Mouse (Mus musculus): ENCODE measurements around the gene Myo1d. TPM values are rescaled to one million over a fixed set of nuclear protein-coding genes. Genes with fewer than 3 reads are reported as not detected.
A peak's percentile ranks its signal among the peaks of the same experiment; 100 is the strongest.

Myo1d gene
- polyA plus RNA-seq, 1 experiment from 2014 or later = 8.3 TPM

- WGBS = 34% methylated on average over 3 of the region's 3 CpGs
- no peaks in the 10 kb centered on the region for H3K36me3 ChIP-seq
- H3K27ac ChIP-seq = no peak overlapping the region
These were observed 20.2 kb upstream of the Myo1d start for GRCm38 (mm10) chr11:80799979-80800378.

GRCm38 (mm10) chr11:80795431-80795830 lies 15.6 kb upstream of the Myo1d start:
- Histone ChIP-seq H3K9me3 (no peaks in the 10 kb centered on the region), H3K4me2 (replicated peaks) (no peak overlapping the region), H3K4me3 (no peak overlapping the region), H3K9ac (no peak overlapping the region), H3K36me3 (no peaks in the 10 kb centered on the region), H3K27me3 (no peaks in the 10 kb centered on the region), H3K27ac (no peak overlapping the region), H3K4me1 (no peaks in the 10 kb centered on the region)
- no peak for ATAC-seq (ENCODE audit: insufficient number of reproducible peaks, insufficient read depth, low FRiP score, low TSS enrichment)
- WGBS = 84% methylated on average over 8 of the region's 8 CpGs

More at GRCm38 (mm10) chr11:80799979-80800378, 20.2 kb upstream of the Myo1d start:
- Histone ChIP-seq H3K9ac (no peak overlapping the region), H3K27me3 (no peaks in the 10 kb centered on the region), H3K4me1 (no peaks in the 10 kb centered on the region), H3K4me2 (replicated peaks) (no peak overlapping the region), H3K4me3 (no peak overlapping the region), H3K9me3 (no peaks in the 10 kb centered on the region)
- no peak for ATAC-seq (ENCODE audit: insufficient number of reproducible peaks, insufficient read depth, low FRiP score, low TSS enrichment)

- Histone ChIP-seq H3K27me3 (no peaks in the 10 kb centered on the region), H3K4me3 (no peak overlapping the region), H3K4me1 (no peaks in the 10 kb centered on the region), H3K4me2 (replicated peaks) (no peak overlapping the region), H3K27ac (no peak overlapping the region), H3K9me3 (no peaks in the 10 kb centered on the region), H3K9ac (no peak overlapping the region), H3K36me3 (no peaks in the 10 kb centered on the region)
- no peak for ATAC-seq (ENCODE audit: insufficient number of reproducible peaks, insufficient read depth, low FRiP score, low TSS enrichment)
- 91% methylated on average over 4 of the region's 4 CpGs for WGBS
These were observed 14.5 kb upstream of the Myo1d start for GRCm38 (mm10) chr11:80794290-80794689.

GRCm38 (mm10) chr11:80793386-80793785 lies 13.6 kb upstream of the Myo1d start:
- no peak for ATAC-seq (ENCODE audit: insufficient number of reproducible peaks, insufficient read depth, low FRiP score, low TSS enrichment)
- H3K27ac ChIP-seq = no peak overlapping the region
- H3K36me3 ChIP-seq = no peaks in the 10 kb centered on the region
- H3K4me1 ChIP-seq = no peaks in the 10 kb centered on the region
- no peaks in the 10 kb centered on the region for H3K27me3 ChIP-seq
- H3K4me2 ChIP-seq (replicated peaks) = no peak overlapping the region
- H3K9ac ChIP-seq = no peak overlapping the region
- no peak overlapping the region for H3K4me3 ChIP-seq
- no peaks in the 10 kb centered on the region for H3K9me3 ChIP-seq
- WGBS = 87% methylated on average over 4 of the region's 4 CpGs

- Histone ChIP-seq H3K9ac (no peak overlapping the region), H3K27me3 (no peaks in the 10 kb centered on the region), H3K9me3 (no peaks in the 10 kb centered on the region), H3K4me3 (no peak overlapping the region), H3K27ac (no peak overlapping the region), H3K4me1 (no peaks in the 10 kb centered on the region), H3K4me2 (replicated peaks) (no peak overlapping the region), H3K36me3 (no peaks in the 10 kb centered on the region)
- ATAC-seq (ENCODE audit: insufficient number of reproducible peaks, insufficient read depth, low FRiP score, low TSS enrichment) = no peak
- 62% methylated on average over 3 of the region's 3 CpGs for WGBS
These were observed 12.0 kb upstream of the Myo1d start for GRCm38 (mm10) chr11:80791677-80792432.

- Histone ChIP-seq H3K4me1 (no peaks in the 10 kb centered on the region), H3K4me2 (replicated peaks) (no peak overlapping the region), H3K27me3 (no peaks in the 10 kb centered on the region), H3K36me3 (no peaks in the 10 kb centered on the region), H3K4me3 (no peak overlapping the region), H3K9ac (no peak overlapping the region), H3K27ac (no peak overlapping the region), H3K9me3 (no peaks in the 10 kb centered on the region)
- no peak for ATAC-seq (ENCODE audit: insufficient number of reproducible peaks, insufficient read depth, low FRiP score, low TSS enrichment)
- WGBS = 73% methylated on average over 3 of the region's 3 CpGs
These were observed 10.6 kb upstream of the Myo1d start for GRCm38 (mm10) chr11:80790413-80790812.

GRCm38 (mm10) chr11:80789647-80790240 lies 9.9 kb upstream of the Myo1d start:
- Histone ChIP-seq H3K27me3 (no peaks in the 10 kb centered on the region), H3K27ac (no peak overlapping the region), H3K9ac (no peak overlapping the region), H3K4me3 (no peak overlapping the region), H3K4me1 (no peaks in the 10 kb centered on the region), H3K9me3 (no peaks in the 10 kb centered on the region), H3K36me3 (no peaks in the 10 kb centered on the region), H3K4me2 (replicated peaks) (no peak overlapping the region)
- 67% methylated on average over 7 of the region's 7 CpGs for WGBS
- ATAC-seq (ENCODE audit: insufficient number of reproducible peaks, insufficient read depth, low FRiP score, low TSS enrichment) = no peak

GRCm38 (mm10) chr11:80785672-80786071 lies 5.8 kb upstream of the Myo1d start:
- Histone ChIP-seq H3K27me3 (no peaks in the 10 kb centered on the region), H3K4me2 (replicated peaks) (no peak overlapping the region), H3K36me3 (no peaks in the 10 kb centered on the region), H3K4me1 (no peaks in the 10 kb centered on the region), H3K9ac (no peak overlapping the region), H3K9me3 (no peaks in the 10 kb centered on the region), H3K4me3 (no peak overlapping the region), H3K27ac (no peak overlapping the region)
- 79% methylated on average over 5 of the region's 5 CpGs for WGBS
- ATAC-seq (ENCODE audit: insufficient number of reproducible peaks, insufficient read depth, low FRiP score, low TSS enrichment) = no peak

GRCm38 (mm10) chr11:80784294-80784743 lies 4.5 kb upstream of the Myo1d start:
- H3K27me3 ChIP-seq = no peaks in the 10 kb centered on the region
- no peaks in the 10 kb centered on the region for H3K36me3 ChIP-seq
- H3K4me1 ChIP-seq = 0 out of 2 replicates have a peak, but pooled peaks cover 3% of the 10 kb centered on the region
- 57% methylated on average over 3 of the region's 3 CpGs for WGBS
- H3K4me2 ChIP-seq (replicated peaks) = no peak overlapping the region
- no peak overlapping the region for H3K9ac ChIP-seq
- no peak for ATAC-seq (ENCODE audit: insufficient number of reproducible peaks, insufficient read depth, low FRiP score, low TSS enrichment)
- no peak overlapping the region for H3K27ac ChIP-seq
- H3K9me3 ChIP-seq = no peaks in the 10 kb centered on the region
- no peak overlapping the region for H3K4me3 ChIP-seq

- 76% methylated on average over 7 of the region's 7 CpGs for WGBS
- no peak for ATAC-seq (ENCODE audit: insufficient number of reproducible peaks, insufficient read depth, low FRiP score, low TSS enrichment)
- H3K9ac ChIP-seq = no peak overlapping the region
- no peak overlapping the region for H3K27ac ChIP-seq
- H3K4me3 ChIP-seq = no peak overlapping the region
- no peaks in the 10 kb centered on the region for H3K9me3 ChIP-seq
- 0 out of 2 replicates have a peak, but pooled peaks cover 3% of the 10 kb centered on the region for H3K4me1 ChIP-seq
- no peaks in the 10 kb centered on the region for H3K27me3 ChIP-seq
- H3K36me3 ChIP-seq = no peaks in the 10 kb centered on the region
- H3K4me2 ChIP-seq (replicated peaks) = no peak overlapping the region
These were observed 3.6 kb upstream of the Myo1d start for GRCm38 (mm10) chr11:80783460-80783859.

- Histone ChIP-seq H3K4me2 (replicated peaks) (no peak overlapping the region), H3K4me3 (no peak overlapping the region), H3K36me3 (no peaks in the 10 kb centered on the region), H3K9ac (no peak overlapping the region), H3K9me3 (no peaks in the 10 kb centered on the region), H3K4me1 (0 out of 2 replicates have a peak, but pooled peaks cover 3% of the 10 kb centered on the region), H3K27ac (no peak overlapping the region), H3K27me3 (no peaks in the 10 kb centered on the region)
- 86% methylated on average over 2 of the region's 2 CpGs for WGBS
- no peak for ATAC-seq (ENCODE audit: insufficient number of reproducible peaks, insufficient read depth, low FRiP score, low TSS enrichment)
These were observed 1.7 kb upstream of the Myo1d start for GRCm38 (mm10) chr11:80781535-80781934.

- Histone ChIP-seq H3K36me3 (no peaks in the 10 kb centered on the region), H3K9ac (peak overlapping the region; percentile 70), H3K27ac (0 out of 2 replicates have a peak overlapping the region, but pooled peaks have one; percentile 58), H3K9me3 (no peaks in the 10 kb centered on the region), H3K4me3 (peak overlapping the region; percentile 67), H3K27me3 (no peaks in the 10 kb centered on the region), H3K4me2 (replicated peaks) (peak overlapping the region; percentile 92), H3K4me1 (0 out of 2 replicates have a peak, but pooled peaks cover 3% of the 10 kb centered on the region)
- WGBS = 3% methylated on average over 18 of the region's 18 CpGs
- ATAC-seq (ENCODE audit: insufficient number of reproducible peaks, insufficient read depth, low FRiP score, low TSS enrichment) = no peak; the same call in 1 of the 2 replicates
These were observed 804 bp downstream of the Myo1d start for GRCm38 (mm10) chr11:80778916-80779526.
